15 mouse cellular contexts compared by ENCODE assay signal in genomic region chr15:69326537-69326936, GRCm38 (mm10).
DNase-seq lines count a peak whose midpoint lies in the region; ATAC-seq and TF ChIP-seq lines count a peak whose summit lies in the region.
"Had no signal": no experiment of that assay in that cellular context is flagged by ENCODE, and none has a peak within 500 bp of the region (broad histone marks: within the 10 kb centered on the region; RNA-seq: fewer than 3 reads in every experiment).

No protein-coding gene starts in this region.

- TF ChIP-seq CTCF in kidney, postnatal 0 days (IDR thresholded peaks at IDR 0.05; ENCODE audit: low read depth) = peak; percentile 56
- peak; percentile 27 for TF ChIP-seq CTCF in liver, postnatal 0 days (IDR thresholded peaks at IDR 0.05; ENCODE audit: low read depth)

- H3K9me3 ChIP-seq in kidney, postnatal 0 days (replicated peaks; ENCODE audit: low read length) = no peaks in the 10 kb centered on the region
- no peaks in the 10 kb centered on the region for H3K9me3 ChIP-seq in liver, postnatal 0 days (ENCODE audit: low read length)
- H3K9me3 ChIP-seq: limb, embryonic 10.5 days; liver, embryonic 15.5 days had no signal

- no peaks in the 10 kb centered on the region for H3K27me3 ChIP-seq in kidney, postnatal 0 days (ENCODE audit: insufficient read depth, low read length)
- H3K27me3 ChIP-seq in liver, postnatal 0 days (ENCODE audit: insufficient read depth, low read length) = no peaks in the 10 kb centered on the region
- H3K27me3 ChIP-seq: liver, embryonic 15.5 days had no signal

- TF ChIP-seq EP300 in liver, postnatal 0 days (IDR thresholded peaks at IDR 0.05; ENCODE audit: low read depth) = no peak

- ATAC-seq in kidney, postnatal 0 days (replicated peaks; ENCODE audit: low FRiP score, low read depth) = no peak
- no peak for ATAC-seq in liver, postnatal 0 days
- ATAC-seq: forebrain, embryonic 14.5 days; inflammation-experienced regulatory T-cells, adult 6 months had no signal

- no peaks in the 10 kb centered on the region for H3K4me1 ChIP-seq in kidney, postnatal 0 days (replicated peaks; ENCODE audit: insufficient read depth, low read length)
- H3K4me1 ChIP-seq in liver, postnatal 0 days (ENCODE audit: insufficient read depth) = no peaks in the 10 kb centered on the region
- H3K4me1 ChIP-seq: limb, embryonic 10.5 days; liver, embryonic 15.5 days had no signal

- H3K4me3 ChIP-seq in kidney, postnatal 0 days (replicated peaks; ENCODE audit: low read depth, low read length) = no peak overlapping the region
- H3K4me3 ChIP-seq in liver, postnatal 0 days (ENCODE audit: low read depth, low read length) = no peak overlapping the region
- H3K4me3 ChIP-seq: limb, embryonic 10.5 days; liver, embryonic 15.5 days had no signal

- no peak overlapping the region for H3K9ac ChIP-seq in kidney, postnatal 0 days (ENCODE audit: low read depth, low read length)
- no peak overlapping the region for H3K9ac ChIP-seq in liver, postnatal 0 days (replicated peaks)
- H3K9ac ChIP-seq: liver, embryonic 15.5 days had no signal

- H3K27ac ChIP-seq in kidney, postnatal 0 days = no peak overlapping the region
- H3K27ac ChIP-seq in liver, postnatal 0 days (ENCODE audit: low read depth) = no peak overlapping the region
- H3K27ac ChIP-seq: limb, embryonic 10.5 days; liver, embryonic 15.5 days had no signal

- no peaks in the 10 kb centered on the region for H3K36me3 ChIP-seq in kidney, postnatal 0 days (ENCODE audit: insufficient read depth, low read length)
- no peaks in the 10 kb centered on the region for H3K36me3 ChIP-seq in liver, postnatal 0 days (replicated peaks; ENCODE audit: insufficient read depth, low read length)
- H3K36me3 ChIP-seq: limb, embryonic 10.5 days; liver, embryonic 15.5 days had no signal

- DNase-seq in heart, adult 18-20 months = peak; percentile 5 to 34
- no peak for DNase-seq in heart, adult 11 months
- DNase-seq in kidney, postnatal 0 days (ENCODE audit: low spot score) = peak; percentile 15
- DNase-seq in kidney, adult 8-10 months = no peak
- no peak for DNase-seq in liver, postnatal 0 days
- DNase-seq in liver = no peak
- no peak for DNase-seq in ovary, adult 18-20 months (ENCODE audit: low spot score)
- DNase-seq: cerebellum, adult 2 months; midbrain, embryonic 14.5 days; right cerebral cortex, postnatal 14 days; thymus, postnatal 36 days had no signal

- H3K4me2 ChIP-seq in kidney, postnatal 0 days (ENCODE audit: low read length) = no peak overlapping the region
- no peak overlapping the region for H3K4me2 ChIP-seq in liver, postnatal 0 days (ENCODE audit: low read depth, low read length)
- H3K4me2 ChIP-seq: liver, embryonic 15.5 days had no signal

Comparison
In these comparisons a context has a peak if more than half of its experiments do, and no peak if none do; other contexts are left out.
1. DNase-seq: peak in heart, adult 18-20 months (2 of 2) and kidney, postnatal 0 days (single experiment); none in heart, adult 11 months (single experiment), kidney, adult 8-10 months (0 of 2), liver, postnatal 0 days (single experiment), liver (single experiment) and ovary, adult 18-20 months (single experiment).